ENCODE assay signal across 20 mouse cellular contexts in the genomic region with DNA sequence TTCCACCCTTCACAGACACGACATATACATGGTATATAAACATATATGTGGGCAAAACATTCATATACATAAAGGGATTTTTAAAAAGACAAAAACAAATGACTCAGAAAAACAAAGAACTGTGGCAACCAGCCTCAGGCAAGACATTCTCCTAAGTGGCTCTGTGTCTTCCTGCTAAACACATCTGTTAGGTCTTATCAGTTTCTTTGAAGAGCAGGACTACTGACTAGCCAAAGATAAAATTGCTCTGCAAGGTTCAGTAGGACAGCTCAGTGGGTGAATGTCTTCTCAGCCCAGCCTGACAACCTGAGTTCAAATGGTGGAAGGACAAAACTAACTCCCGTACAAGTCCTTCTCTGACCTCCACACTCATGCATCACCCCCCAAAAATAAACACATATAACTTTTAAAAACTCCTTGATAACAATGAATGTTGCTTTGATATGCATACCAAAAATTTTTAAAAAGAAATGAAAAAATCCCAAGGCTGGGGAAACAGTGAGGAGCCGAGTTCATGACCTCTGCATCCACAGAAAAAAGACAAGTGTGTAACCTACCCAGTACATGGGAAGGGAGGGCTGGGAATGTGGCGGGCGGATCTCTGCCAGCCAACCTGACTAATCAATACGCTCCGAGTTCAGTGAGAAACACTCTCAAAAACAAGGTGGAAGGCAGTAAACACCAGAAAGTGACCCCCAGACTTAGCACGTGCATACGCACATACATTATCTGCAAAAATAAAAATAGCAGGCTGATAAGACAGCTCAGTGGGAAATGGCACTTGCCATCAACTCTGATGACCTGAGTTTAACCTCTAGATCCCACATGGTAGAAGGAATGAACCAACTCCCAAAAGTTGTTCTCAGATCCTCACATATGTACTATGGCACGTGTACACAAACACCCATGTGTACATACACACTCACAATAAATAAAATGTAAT. TPM values are rescaled to one million over a fixed set of nuclear protein-coding genes. Genes with fewer than 3 reads are reported as not detected.
DNase-seq lines count a peak whose midpoint lies in the region; ATAC-seq and TF ChIP-seq lines count a peak whose summit lies in the region.
"Had no signal": no experiment of that assay in that cellular context is flagged by ENCODE, and none has a peak within 500 bp of the region (broad histone marks: within the 10 kb centered on the region; RNA-seq: fewer than 3 reads in every experiment).

No protein-coding gene starts in this region.

- H3K9me3 ChIP-seq in liver, embryonic 11.5 days (ENCODE audit: control insufficient read depth, low read length): no peaks in the 10 kb centered on the region
- H3K9me3 ChIP-seq: embryonic facial prominence, embryonic 10.5 days; hindbrain, embryonic 15.5 days; limb, embryonic 13.5 days had no signal

- H3K27me3 ChIP-seq in liver, embryonic 11.5 days (replicated peaks; ENCODE audit: control insufficient read depth, insufficient read depth, low read length): no peaks in the 10 kb centered on the region
- H3K27me3 ChIP-seq: hindbrain, embryonic 15.5 days; limb, embryonic 13.5 days had no signal

- no peak for DNase-seq in layer of hippocampus, adult 2 months (ENCODE audit: low spot score in 2 of 2)
- no peak for DNase-seq in layer of hippocampus, postnatal 10 days (ENCODE audit: low spot score in 2 of 2)
- no peak for DNase-seq in liver, embryonic 11.5 days (ENCODE audit: low spot score)
- no peak for DNase-seq in right cerebral cortex, adult 18-20 months
- DNase-seq in kidney, adult 8-10 months: no peak
- DNase-seq: cerebellum, adult 11 months; cerebellum, postnatal 36 days; forebrain, postnatal 0 days; gastrocnemius, adult 2 months; kidney, adult 11 months; kidney, postnatal 10 days; thymus, postnatal 14 days had no signal

- H3K4me1 ChIP-seq in liver, embryonic 11.5 days (replicated peaks; ENCODE audit: control insufficient read depth, insufficient read depth, low read length): peaks cover 26% of the 10 kb centered on the region
- H3K4me1 ChIP-seq: embryonic facial prominence, embryonic 10.5 days; hindbrain, embryonic 15.5 days; limb, embryonic 13.5 days had no signal

- ATAC-seq in erythroid progenitor cell, adult 5-6 weeks (replicated peaks; ENCODE audit: low FRiP score, poor library complexity, severe bottlenecking): peak; percentile 86
- ATAC-seq in liver, embryonic 11.5 days (replicated peaks; ENCODE audit: low FRiP score): peak; percentile 94
- peak; percentile 90 for ATAC-seq in megakaryocyte-erythroid progenitor cell, adult 5-6 weeks (replicated peaks; ENCODE audit: low FRiP score, low TSS enrichment, poor library complexity, severe bottlenecking)
- ATAC-seq: forebrain, postnatal 0 days; lung, postnatal 0 days; midbrain, embryonic 16.5 days had no signal

- 45% methylated on average over 10 of the region's 10 CpGs for WGBS in liver, embryonic 11.5 days

- TF ChIP-seq CTCF in layer of hippocampus, adult 2 months (conservative IDR thresholded peaks at IDR 0.05): no peak

- no peak overlapping the region for H3K4me3 ChIP-seq in layer of hippocampus, adult 2 months
- no peak overlapping the region for H3K4me3 ChIP-seq in liver, embryonic 11.5 days (ENCODE audit: low read depth, low read length)
- H3K4me3 ChIP-seq: embryonic facial prominence, embryonic 10.5 days; erythroblast, embryonic 14.5 days; gastrocnemius, adult 2 months; hindbrain, embryonic 15.5 days; limb, embryonic 13.5 days had no signal

- H3K4me2 ChIP-seq in liver, embryonic 11.5 days: peak overlapping the region; percentile 44
- H3K4me2 ChIP-seq: hindbrain, embryonic 15.5 days; limb, embryonic 13.5 days had no signal

- H3K36me3 ChIP-seq in liver, embryonic 11.5 days (ENCODE audit: control insufficient read depth, insufficient read depth, low read length): no peaks in the 10 kb centered on the region
- H3K36me3 ChIP-seq: hindbrain, embryonic 15.5 days; limb, embryonic 13.5 days had no signal

- no peak overlapping the region for H3K9ac ChIP-seq in liver, embryonic 11.5 days (ENCODE audit: low read depth, low read length)
- H3K9ac ChIP-seq: forebrain, postnatal 0 days; hindbrain, embryonic 15.5 days; limb, embryonic 13.5 days had no signal

- peak overlapping the region; percentile 32; the same call in 1 of the 2 replicates for H3K27ac ChIP-seq in layer of hippocampus, adult 2 months
- H3K27ac ChIP-seq in liver, embryonic 11.5 days (ENCODE audit: low read depth, low read length): peak overlapping the region; percentile 61; the same call in 1 of the 2 replicates
- H3K27ac ChIP-seq: embryonic facial prominence, embryonic 10.5 days; hindbrain, embryonic 15.5 days; limb, embryonic 13.5 days had no signal

RNA-seq across cellular contexts. Expression of a gene that starts 49.0 kb away (rescaled TPM):
- 10 to 100 TPM; 51.6 to 53.9 TPM for total RNA-seq in layer of hippocampus, adult 2 months (2021)
- total RNA-seq in layer of hippocampus, postnatal 10 days (2021): 10 to 100 TPM; 47.9 to 52.1 TPM
- 8.0 and 15.5 TPM in 2 replicates for total RNA-seq in erythroid progenitor cell, adult 5-6 weeks (2015; ENCODE audit: low replicate concordance)
- 7.1 and 19.9 TPM in 2 replicates for total RNA-seq in erythroid progenitor cell, adult 5-6 weeks (2017; ENCODE audit: low replicate concordance)
- 26.5 and 34.5 TPM in 2 replicates for polyA plus RNA-seq in liver, embryonic 11.5 days (2014; fragmentation: Nextera tagmentation; extraction: Ambion mirVana)
- 14.1 and 24.9 TPM in 2 replicates for total RNA-seq in megakaryocyte-erythroid progenitor cell, adult 5-6 weeks (2014; fragmentation: Nextera tagmentation)
- total RNA-seq in megakaryocyte-erythroid progenitor cell, adult 5-6 weeks (2017): 6.1 and 11.5 TPM in 2 replicates
